Mouse (Mus musculus) cerebellum, postnatal 25 days (tissue): ENCODE measurements around the gene Shc2.
A peak's percentile ranks its signal among the peaks of the same experiment; 100 is the strongest.

ENCODE experiments used
- DNase-seq, 2 experiments: peaks; one replicate each; pipeline ENCODE4 v3.0.0; 2021; ENCODE audit warnings: mixed read lengths in 2 of 2

Shc2 gene

GRCm38 (mm10) chr10:79668076-79668475 lies 30.4 kb upstream of the Shc2 start:
- DNase-seq, result peak in 1 of 2 experiments; percentile 22

- DNase-seq, result no peak
Observed at GRCm38 (mm10) chr10:79666493-79666892, 28.8 kb upstream of the Shc2 start.

- DNase-seq, result no peak
Observed at GRCm38 (mm10) chr10:79665051-79665450, 27.3 kb upstream of the Shc2 start.

GRCm38 (mm10) chr10:79664131-79664665 lies 26.5 kb upstream of the Shc2 start, which contains the start of gene Madcam1:
Gene Madcam1, plus strand, starts transcription at chr10:79664559.
- DNase-seq, result peak; percentile 80 to 88

GRCm38 (mm10) chr10:79661861-79662260 lies 24.1 kb upstream of the Shc2 start:
- no peak for DNase-seq

- no peak for DNase-seq
Observed at GRCm38 (mm10) chr10:79660298-79660697, 22.6 kb upstream of the Shc2 start.

GRCm38 (mm10) chr10:79658829-79659228 lies 21.1 kb upstream of the Shc2 start:
- DNase-seq, result no peak

- no peak for DNase-seq
Observed at GRCm38 (mm10) chr10:79654946-79655395, 17.3 kb upstream of the Shc2 start.

- DNase-seq, result no peak
Observed at GRCm38 (mm10) chr10:79652789-79653188, 15.1 kb upstream of the Shc2 start.

GRCm38 (mm10) chr10:79649070-79649751 lies 11.5 kb upstream of the Shc2 start:
- peak; percentile 86 to 93 for DNase-seq

GRCm38 (mm10) chr10:79645711-79646110 lies 8.0 kb upstream of the Shc2 start, which contains the start of gene Odf3l2:
Gene Odf3l2, minus strand, starts transcription at chr10:79645738.
- DNase-seq, result no peak

GRCm38 (mm10) chr10:79638486-79639204 lies 927 bp upstream of the Shc2 start:
- DNase-seq, result peak; percentile 69 to 80

- peak in 1 of 2 experiments; percentile 65 for DNase-seq
Observed at GRCm38 (mm10) chr10:79636287-79636686, 1.4 kb downstream of the Shc2 start.

- no peak for DNase-seq
Observed at GRCm38 (mm10) chr10:79633006-79633777, 4.5 kb downstream of the Shc2 start.

- DNase-seq, result no peak
Observed at GRCm38 (mm10) chr10:79631432-79631831, 6.3 kb downstream of the Shc2 start.

GRCm38 (mm10) chr10:79628377-79628776 lies 9.3 kb downstream of the Shc2 start:
- DNase-seq, result no peak

GRCm38 (mm10) chr10:79626156-79626555 lies 11.6 kb downstream of the Shc2 start:
- no peak for DNase-seq

- DNase-seq, result peak; percentile 44 to 47
Observed at GRCm38 (mm10) chr10:79625398-79625797, 12.3 kb downstream of the Shc2 start.

GRCm38 (mm10) chr10:79623950-79624349 lies 13.8 kb downstream of the Shc2 start:
- peak; percentile 43 to 54 for DNase-seq

GRCm38 (mm10) chr10:79616376-79616775 lies 21.3 kb downstream of the Shc2 start:
- DNase-seq, result no peak

- DNase-seq, result peak; percentile 75 to 82
Observed at GRCm38 (mm10) chr10:79615860-79616259, 21.9 kb downstream of the Shc2 start.

GRCm38 (mm10) chr10:79614305-79614643 lies 23.4 kb downstream of the Shc2 start:
- DNase-seq, result no peak
